Mouse (Mus musculus) kidney, postnatal 0 days (tissue): ENCODE measurements around the gene Foxk1. TPM values are rescaled to one million over a fixed set of nuclear protein-coding genes. Genes with fewer than 3 reads are reported as not detected.

ENCODE experiments used
- ATAC-seq: fragments of 200-750 bp; cut with Nextera tagmentation; replicated peaks from 2 replicates; pipeline ENCODE4 v1.8.0; 2017; ENCODE audit warnings: low read depth, moderate number of reproducible peaks, moderate TSS enrichment, moderate library complexity; ENCODE audit not compliant: low FRiP score
- DNase-seq: peaks from one replicate; pipeline ENCODE4 v3.0.0-alpha.2; 2016; ENCODE audit warnings: low spot score
- H3K27ac ChIP-seq: fragments of 300-500 bp; sonication (generic); 2 replicates; pipeline ENCODE4 v1.5.1; 2014; ENCODE audit warnings: mild to moderate bottlenecking
- H3K27me3 ChIP-seq: fragments of 300-500 bp; sonication (generic); 2 replicates; pipeline ENCODE4 v1.6.1; 2014; ENCODE audit warnings: low read length, mixed read lengths; ENCODE audit not compliant: insufficient read depth
- H3K36me3 ChIP-seq: fragments of 300-500 bp; sonication (generic); 2 replicates; pipeline ENCODE4 v1.6.1; 2014; ENCODE audit warnings: low read length, mixed read lengths; ENCODE audit not compliant: insufficient read depth
- H3K4me1 ChIP-seq: fragments of 300-500 bp; sonication (generic); replicated peaks from 2 replicates; pipeline ENCODE4 v1.6.1; 2014; ENCODE audit warnings: antibody characterized with exemption, low read length, mixed read lengths; ENCODE audit not compliant: insufficient read depth
- H3K4me2 ChIP-seq: fragments of 300-500 bp; sonication (generic); 2 replicates; pipeline ENCODE4 v1.6.1; 2014; ENCODE audit warnings: mild to moderate bottlenecking, low read length, moderate library complexity, mixed read lengths
- H3K4me3 ChIP-seq: fragments of 300-500 bp; sonication (generic); replicated peaks from 2 replicates; pipeline ENCODE4 v1.5.1; 2014; ENCODE audit warnings: low read depth, low read length
- H3K9ac ChIP-seq: fragments of 300-500 bp; sonication (generic); 2 replicates; pipeline ENCODE4 v1.6.1; 2014; ENCODE audit warnings: low read depth, low read length
- H3K9me3 ChIP-seq: fragments of 300-500 bp; sonication (generic); replicated peaks from 2 replicates; pipeline ENCODE4 v1.6.1; 2016; ENCODE audit warnings: low read length, inconsistent platforms, mixed read lengths
- CTCF ChIP-seq: IDR thresholded peaks from 2 replicates; pipeline ENCODE4 v1.5.1; 2016; ENCODE audit warnings: antibody characterized with exemption, low read depth, mild to moderate bottlenecking, moderate library complexity
- WGBS: fragments of 180-500 bp; shearing (Covaris S2); extraction: QIAGEN DNeasy Blood & Tissue Kit; methylation state at CpG from one replicate; pipeline ENCODE4 v1.1.7; 2014; 5-methylcytosine and 5-hydroxymethylcytosine counted together
- polyA plus RNA-seq: library from polyadenylated mRNA; unstranded; fragments of >200 nt; fragmentation: Nextera tagmentation; extraction: Ambion mirVana; gene quantifications from 2 replicates; pipeline ENCODE4 v1.2.1, GENCODE M21; 2015

Gene Foxk1
- polyA plus RNA-seq, 1 experiment from 2014 or later: 5.6 TPM

DNA sequence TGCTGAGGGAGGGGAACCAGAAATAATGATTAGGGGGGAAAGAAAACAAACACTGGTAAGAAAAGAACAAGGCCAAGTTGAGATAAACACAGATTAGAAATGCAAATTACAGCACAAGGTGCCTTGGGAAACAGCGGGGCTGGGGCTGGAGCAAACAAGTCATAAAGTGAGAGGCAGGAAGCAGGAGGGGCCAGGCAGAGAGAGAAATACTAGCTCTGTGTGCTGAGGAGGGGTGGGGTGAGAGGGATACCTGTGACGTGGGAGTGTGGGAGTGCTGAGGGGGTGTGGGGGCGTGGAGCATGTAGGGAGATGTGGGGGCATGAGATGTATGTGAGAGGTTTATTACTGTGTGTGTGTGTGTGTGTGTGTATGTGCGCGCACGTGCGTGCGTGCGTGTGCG is 99.6 kb downstream of the Foxk1 start:
- DNase-seq (peak; percentile 61), ATAC-seq (no peak)
- no peaks in the 10 kb centered on the region for H3K9me3 ChIP-seq
- no peak overlapping the region for H3K9ac ChIP-seq
- no peaks in the 10 kb centered on the region for H3K27me3 ChIP-seq
- no peaks in the 10 kb centered on the region for H3K4me1 ChIP-seq
- no peak overlapping the region for H3K27ac ChIP-seq
- TF ChIP-seq CTCF: no peak
- H3K4me2 ChIP-seq: no peak overlapping the region
- no peak overlapping the region for H3K4me3 ChIP-seq
- WGBS: 43% methylated on average over 10 of the region's 10 CpGs
- H3K36me3 ChIP-seq: no peaks in the 10 kb centered on the region

DNA sequence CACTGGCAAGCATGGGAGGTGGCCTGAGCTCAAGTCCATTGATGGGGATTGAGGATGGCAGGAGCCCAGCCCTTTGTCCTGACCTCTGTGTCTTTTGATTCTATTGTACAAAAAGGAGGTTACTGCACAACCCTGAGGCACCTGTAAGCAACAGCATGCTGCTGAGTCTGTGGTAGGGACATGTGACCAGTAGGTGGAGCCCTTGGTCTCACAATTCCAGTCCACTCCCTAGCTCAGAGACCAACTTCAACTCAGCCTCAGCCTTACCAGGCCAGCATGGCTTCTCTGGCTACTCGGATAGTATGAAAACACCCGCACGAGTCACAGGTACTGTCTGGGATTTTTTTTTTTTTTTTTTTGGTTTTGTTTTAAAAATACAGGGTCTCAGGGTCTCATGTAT is 101.1 kb downstream of the Foxk1 start:
- DNase-seq (peak; percentile 95), ATAC-seq (peak; percentile 84)
- Histone ChIP-seq H3K9ac (no peak overlapping the region), H3K27me3 (no peaks in the 10 kb centered on the region), H3K9me3 (no peaks in the 10 kb centered on the region), H3K4me3 (no peak overlapping the region), H3K4me1 (no peaks in the 10 kb centered on the region), H3K4me2 (no peak overlapping the region), H3K27ac (no peak overlapping the region), H3K36me3 (no peaks in the 10 kb centered on the region)
- TF ChIP-seq CTCF: peak; percentile 88
- WGBS: 0% methylated on average over 3 of the region's 3 CpGs

DNA sequence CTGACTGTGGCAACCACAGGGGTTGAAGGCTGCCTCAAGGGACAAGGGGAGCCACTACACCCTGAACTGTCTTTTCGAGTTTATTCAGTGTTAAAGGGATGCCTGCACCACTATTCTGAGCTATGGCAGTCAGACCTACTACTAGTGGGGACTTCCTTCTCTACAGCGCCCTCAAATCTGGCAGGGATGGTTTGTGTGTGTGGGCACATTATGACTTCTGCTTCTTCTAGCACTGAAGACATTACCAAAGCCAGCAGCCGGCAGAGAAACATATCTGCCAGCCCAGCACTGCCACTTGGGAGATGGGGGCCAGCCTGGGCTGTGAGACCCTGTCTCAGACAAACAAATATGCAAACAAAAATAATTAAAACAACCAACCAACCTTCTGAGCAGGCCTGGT is 102.9 kb downstream of the Foxk1 start:
- no peaks in the 10 kb centered on the region for H3K4me1 ChIP-seq
- no peak for ATAC-seq
- TF ChIP-seq CTCF: no peak
- H3K9ac ChIP-seq: no peak overlapping the region
- WGBS: 84% methylated on average over 3 of the region's 3 CpGs
- no peak overlapping the region for H3K4me2 ChIP-seq
- H3K9me3 ChIP-seq: no peaks in the 10 kb centered on the region
- H3K4me3 ChIP-seq: no peak overlapping the region
- no peaks in the 10 kb centered on the region for H3K27me3 ChIP-seq
- H3K36me3 ChIP-seq: no peaks in the 10 kb centered on the region
- H3K27ac ChIP-seq: no peak overlapping the region
- DNase-seq: no peak

DNA sequence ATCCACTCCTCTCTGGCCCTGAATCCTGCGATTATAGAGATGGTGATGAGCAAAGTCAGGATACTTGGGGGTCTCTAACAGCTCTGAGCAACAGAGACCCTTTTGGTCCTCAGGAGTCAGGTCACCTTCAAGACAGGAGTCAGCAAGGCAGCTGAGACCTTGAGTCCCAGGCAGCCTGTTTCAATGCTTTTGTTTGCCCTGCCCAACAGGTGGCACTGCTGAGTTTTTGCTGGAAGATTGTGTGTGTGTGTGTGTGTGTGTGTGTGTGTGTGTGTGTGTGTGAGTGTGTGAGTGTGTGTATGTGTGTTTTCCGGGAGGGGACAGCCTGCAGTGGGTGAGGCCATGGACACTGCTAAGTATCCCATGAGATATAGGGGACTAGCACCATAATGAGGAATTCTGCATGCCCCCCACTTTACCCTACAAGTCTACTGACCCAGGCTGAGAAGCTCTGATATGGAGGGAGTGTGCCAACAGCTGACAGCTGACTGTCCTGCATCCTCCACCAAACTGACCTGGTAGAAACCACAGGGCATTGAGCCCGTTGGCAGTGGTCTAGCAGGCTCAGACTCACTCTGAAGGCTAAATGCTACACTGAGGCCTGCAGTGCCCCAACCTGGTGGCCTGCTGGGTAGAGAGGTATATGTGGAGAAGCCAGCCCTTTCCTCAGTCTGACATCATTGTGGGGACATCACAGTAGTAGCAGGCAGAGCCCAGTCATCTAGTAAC is 104.6 kb downstream of the Foxk1 start:
- no peak overlapping the region for H3K9ac ChIP-seq
- H3K4me3 ChIP-seq: no peak overlapping the region
- peak; percentile 57 for TF ChIP-seq CTCF
- H3K9me3 ChIP-seq: no peaks in the 10 kb centered on the region
- ATAC-seq: no peak
- WGBS: 84% methylated on average over 3 of the region's 3 CpGs
- H3K4me1 ChIP-seq: peaks cover 5% of the 10 kb centered on the region; the same call in 1 of the 2 replicates
- H3K4me2 ChIP-seq: no peak overlapping the region
- no peaks in the 10 kb centered on the region for H3K36me3 ChIP-seq
- no peak overlapping the region for H3K27ac ChIP-seq
- H3K27me3 ChIP-seq: no peaks in the 10 kb centered on the region
- no peak for DNase-seq

DNA sequence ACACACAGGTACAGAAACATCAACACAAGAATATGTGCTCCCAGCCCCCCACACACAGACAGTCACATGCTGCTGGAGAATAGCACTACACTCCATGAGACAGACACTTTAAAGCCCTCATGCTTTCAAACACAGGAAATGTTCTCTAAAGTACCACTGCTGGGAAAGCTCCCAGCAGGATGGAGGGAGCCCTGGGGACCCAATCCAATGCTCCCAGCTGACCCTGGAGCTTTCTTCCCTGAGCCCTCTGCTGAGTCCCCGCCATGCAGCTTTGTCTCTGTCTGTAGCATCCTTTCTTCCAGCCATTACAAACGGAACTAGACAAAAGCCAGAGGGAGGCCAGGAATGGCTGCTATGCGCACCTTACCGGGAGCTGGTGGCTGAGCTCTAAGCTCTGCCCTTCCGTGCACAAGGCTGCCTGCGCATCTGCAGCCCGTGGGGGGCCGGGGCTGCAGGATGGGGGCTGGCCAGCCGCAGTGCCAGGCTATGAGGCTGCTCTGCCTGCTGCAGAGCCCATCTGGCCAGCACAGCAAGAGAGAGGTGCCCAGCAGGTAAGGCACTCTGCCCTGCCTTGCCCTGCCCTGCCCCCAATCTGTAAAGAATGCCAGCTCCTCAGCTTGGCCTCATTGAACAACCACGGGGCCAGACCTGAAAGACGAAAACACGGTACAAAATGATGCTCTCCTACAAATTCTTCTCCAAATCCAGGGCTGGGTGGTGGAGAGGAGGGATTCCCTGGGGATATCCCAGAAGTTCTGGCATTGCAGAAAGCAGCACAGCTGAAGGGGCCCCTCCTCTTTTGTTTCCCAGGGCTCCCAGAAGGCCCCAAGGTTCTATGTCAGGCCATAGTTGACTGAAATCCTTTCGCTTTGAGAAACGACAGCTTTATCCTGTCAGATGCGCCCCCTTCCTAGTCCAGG is 108.1 kb downstream of the Foxk1 start:
- DNase-seq (peak; percentile 38), ATAC-seq (no peak)
- 30% methylated on average over 15 of the region's 15 CpGs for WGBS
- Histone ChIP-seq H3K27ac (no peak overlapping the region), H3K9me3 (no peaks in the 10 kb centered on the region), H3K9ac (no peak overlapping the region), H3K36me3 (no peaks in the 10 kb centered on the region), H3K4me3 (no peak overlapping the region), H3K4me2 (no peak overlapping the region), H3K27me3 (no peaks in the 10 kb centered on the region), H3K4me1 (peaks cover 5% of the 10 kb centered on the region; the same call in 1 of the 2 replicates)
- TF ChIP-seq CTCF: no peak

DNA sequence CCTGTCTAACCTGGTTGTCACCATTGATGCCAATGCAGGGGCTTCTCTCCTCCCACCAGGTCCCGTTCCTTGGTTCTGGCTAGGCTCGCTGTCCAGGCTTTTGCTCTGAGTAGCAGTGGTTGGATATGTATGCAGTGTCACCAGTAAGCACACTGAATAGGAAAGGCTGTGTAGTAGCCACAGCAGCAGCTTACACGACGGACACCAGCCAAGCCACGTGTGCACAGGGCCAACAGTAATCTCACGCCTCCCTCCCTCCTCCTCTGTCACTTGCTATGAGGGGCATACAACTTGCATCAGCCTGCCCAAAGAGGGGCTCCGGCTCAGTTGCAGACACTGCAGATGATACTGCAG is 108.7 kb downstream of the Foxk1 start:
- Histone ChIP-seq H3K27me3 (no peaks in the 10 kb centered on the region), H3K4me1 (peaks cover 5% of the 10 kb centered on the region; the same call in 1 of the 2 replicates), H3K27ac (no peak overlapping the region), H3K36me3 (no peaks in the 10 kb centered on the region), H3K4me2 (no peak overlapping the region), H3K4me3 (no peak overlapping the region), H3K9me3 (no peaks in the 10 kb centered on the region), H3K9ac (no peak overlapping the region)
- ATAC-seq (no peak), DNase-seq (no peak)
- TF ChIP-seq CTCF: no peak
- 69% methylated on average over 7 of the region's 7 CpGs for WGBS

Other genes starting within 250 kb of the Foxk1 start
- 6.4 and 8.8 TPM in 2 replicates for gene Ap5z1, start 62.4 kb downstream of the Foxk1 start, polyA plus RNA-seq
- 0.04 and 0.14 TPM in 2 replicates for gene Papolb, start 128.6 kb downstream of the Foxk1 start, polyA plus RNA-seq
- 0.61 and 1.2 TPM in 2 replicates for gene Radil, start 149.6 kb downstream of the Foxk1 start, polyA plus RNA-seq
- gene Mmd2, start 207.3 kb downstream of the Foxk1 start, polyA plus RNA-seq: 0.59 and 0.64 TPM in 2 replicates
- gene Wipi2, start 226.2 kb downstream of the Foxk1 start, polyA plus RNA-seq: 41.8 and 46.2 TPM in 2 replicates